Mouse (Mus musculus) heart, embryonic 12.5 days (tissue): ENCODE measurements around the gene Gstm1. TPM values are rescaled to one million over a fixed set of nuclear protein-coding genes. Genes with fewer than 3 reads are reported as not detected.

Source experiments
- ATAC-seq: fragments of 200-750 bp; cut with Nextera tagmentation; 2 replicates; pipeline ENCODE4 v1.8.0; 2017; ENCODE audit warnings: moderate TSS enrichment, moderate library complexity; ENCODE audit not compliant: insufficient number of reproducible peaks, low FRiP score
- H3K27ac ChIP-seq: fragments of 300-500 bp; sonication (generic); 2 replicates; pipeline ENCODE4 v1.5.1; 2016; ENCODE audit warnings: mild to moderate bottlenecking, moderate library complexity; ENCODE audit not compliant: poor library complexity, severe bottlenecking
- H3K27me3 ChIP-seq: fragments of 300-500 bp; sonication (generic); replicated peaks from 2 replicates; pipeline ENCODE4 v1.6.1; 2016; ENCODE audit warnings: mild to moderate bottlenecking, moderate library complexity
- H3K36me3 ChIP-seq: fragments of 300-500 bp; sonication (generic); 2 replicates; pipeline ENCODE4 v1.6.1; 2016; ENCODE audit warnings: mild to moderate bottlenecking, moderate library complexity
- H3K4me1 ChIP-seq: fragments of 300-500 bp; sonication (generic); replicated peaks from 2 replicates; pipeline ENCODE4 v1.6.1; 2016; ENCODE audit warnings: mild to moderate bottlenecking
- H3K4me2 ChIP-seq: fragments of 300-500 bp; sonication (generic); 2 replicates; pipeline ENCODE4 v1.6.1; 2016; ENCODE audit warnings: mild to moderate bottlenecking, moderate library complexity
- H3K4me3 ChIP-seq: fragments of 300-500 bp; sonication (generic); 2 replicates; pipeline ENCODE4 v1.5.1; 2016; ENCODE audit warnings: mild to moderate bottlenecking
- H3K9ac ChIP-seq: fragments of 300-500 bp; sonication (generic); 2 replicates; pipeline ENCODE4 v1.6.1; 2016; ENCODE audit warnings: mild to moderate bottlenecking, moderate library complexity
- H3K9me3 ChIP-seq: fragments of 300-500 bp; sonication (generic); replicated peaks from 2 replicates; pipeline ENCODE4 v1.6.1; 2016; ENCODE audit warnings: mild to moderate bottlenecking, moderate library complexity
- WGBS: fragments of 180-500 bp; shearing (Covaris S2); methylation state at CpG from one replicate; pipeline ENCODE4 v1.1.7; 2016; 5-methylcytosine and 5-hydroxymethylcytosine counted together
- polyA plus RNA-seq: library from polyadenylated mRNA; unstranded; fragments of >200 nt; fragmentation: Nextera tagmentation; extraction: Ambion mirVana; gene quantifications from 2 replicates; pipeline ENCODE4 v1.2.1, GENCODE M21; 2016

Gene Gstm1
- polyA plus RNA-seq, result 28.2 and 35.6 TPM in 2 replicates

GRCm38 (mm10) chr3:108017473-108018189, at the start of gene Gstm1:
Gene Gstm1, minus strand, starts transcription at chr3:108017973.
- H3K4me1 ChIP-seq, result peaks cover 39% of the 10 kb centered on the region
- WGBS, result under 1% methylated on average over 31 of the region's 31 CpGs
- peak within 1 kb of the TSS; percentile 81 for H3K27ac ChIP-seq
- peak within 1 kb of the TSS; percentile 43 for H3K4me3 ChIP-seq
- peak within 1 kb of the TSS; percentile 59 for H3K9ac ChIP-seq
- peaks cover 9% of the 10 kb centered on the region for H3K27me3 ChIP-seq
- no peaks in the 10 kb centered on the region for H3K36me3 ChIP-seq
- peak within 1 kb of the TSS; percentile 72 for H3K4me2 ChIP-seq
- peak; percentile 96 for ATAC-seq
- H3K9me3 ChIP-seq, result no peaks in the 10 kb centered on the region

- H3K9me3 ChIP-seq, result no peaks in the 10 kb centered on the region
- H3K4me1 ChIP-seq, result peaks cover 18% of the 10 kb centered on the region
- H3K27me3 ChIP-seq, result no peaks in the 10 kb centered on the region
- H3K9ac ChIP-seq, result no peak overlapping the region
- H3K4me3 ChIP-seq, result no peak overlapping the region
- no peak for ATAC-seq
- H3K27ac ChIP-seq, result no peak overlapping the region
- H3K36me3 ChIP-seq, result peaks cover 8% of the 10 kb centered on the region
- 65% methylated on average over 6 of the region's 6 CpGs for WGBS
- H3K4me2 ChIP-seq, result no peak overlapping the region
These were observed 49.7 kb upstream of the Gstm1 start for GRCm38 (mm10) chr3:108067370-108067934.

GRCm38 (mm10) chr3:108065551-108065950, 47.8 kb upstream of the Gstm1 start:
- Histone ChIP-seq H3K9ac (no peak overlapping the region), H3K9me3 (no peaks in the 10 kb centered on the region), H3K4me3 (no peak overlapping the region), H3K27me3 (no peaks in the 10 kb centered on the region), H3K36me3 (no peaks in the 10 kb centered on the region), H3K27ac (no peak overlapping the region), H3K4me2 (no peak overlapping the region), H3K4me1 (peaks cover 17% of the 10 kb centered on the region)
- no peak for ATAC-seq
- 72% methylated on average over 9 of the region's 9 CpGs for WGBS

DNA sequence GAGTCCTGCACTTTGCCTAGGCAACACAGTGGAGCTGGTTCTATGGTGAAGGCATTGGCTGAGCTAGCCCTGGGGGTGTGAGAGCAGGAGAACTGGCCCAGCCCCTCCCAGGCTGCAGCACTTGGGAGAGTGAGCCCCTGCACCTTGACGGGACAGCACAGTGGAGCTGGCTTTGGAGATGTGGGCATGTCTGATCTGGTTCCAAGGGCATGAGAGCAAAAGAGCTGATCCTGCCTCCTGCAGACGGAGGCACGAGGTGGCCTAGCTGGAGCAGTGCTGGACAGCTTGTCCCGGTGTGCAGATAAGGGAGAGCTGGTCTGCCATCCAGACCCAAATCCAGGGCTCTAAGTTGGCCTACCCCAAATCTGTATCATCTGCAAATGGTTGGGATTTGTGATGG, 46.9 kb upstream of the Gstm1 start:
- Histone ChIP-seq H3K4me3 (no peak overlapping the region), H3K27ac (no peak overlapping the region), H3K4me1 (peaks cover 14% of the 10 kb centered on the region), H3K9me3 (no peaks in the 10 kb centered on the region), H3K36me3 (no peaks in the 10 kb centered on the region), H3K9ac (no peak overlapping the region), H3K4me2 (no peak overlapping the region), H3K27me3 (no peaks in the 10 kb centered on the region)
- WGBS, result 49% methylated on average over 4 of the region's 4 CpGs
- no peak for ATAC-seq

- no peaks in the 10 kb centered on the region for H3K4me1 ChIP-seq
- 76% methylated on average over 8 of the region's 8 CpGs for WGBS
- no peak overlapping the region for H3K9ac ChIP-seq
- no peak for ATAC-seq
- no peak overlapping the region for H3K4me3 ChIP-seq
- no peak overlapping the region for H3K4me2 ChIP-seq
- H3K27ac ChIP-seq, result no peak overlapping the region
- no peaks in the 10 kb centered on the region for H3K9me3 ChIP-seq
- no peaks in the 10 kb centered on the region for H3K36me3 ChIP-seq
- H3K27me3 ChIP-seq, result no peaks in the 10 kb centered on the region
These were observed 44.9 kb upstream of the Gstm1 start for GRCm38 (mm10) chr3:108062648-108063047.

GRCm38 (mm10) chr3:108061420-108061819, 43.6 kb upstream of the Gstm1 start:
- no peak overlapping the region for H3K4me3 ChIP-seq
- no peak for ATAC-seq
- H3K4me1 ChIP-seq, result no peaks in the 10 kb centered on the region
- no peak overlapping the region for H3K27ac ChIP-seq
- H3K4me2 ChIP-seq, result peak overlapping the region; percentile 51
- no peaks in the 10 kb centered on the region for H3K9me3 ChIP-seq
- 13% methylated on average over 7 of the region's 7 CpGs for WGBS
- no peaks in the 10 kb centered on the region for H3K27me3 ChIP-seq
- no peak overlapping the region for H3K9ac ChIP-seq
- no peaks in the 10 kb centered on the region for H3K36me3 ChIP-seq

GRCm38 (mm10) chr3:108050493-108050892, 32.7 kb upstream of the Gstm1 start:
- 87% methylated on average over 5 of the region's 5 CpGs for WGBS
- H3K4me2 ChIP-seq, result no peak overlapping the region
- ATAC-seq, result no peak

DNA sequence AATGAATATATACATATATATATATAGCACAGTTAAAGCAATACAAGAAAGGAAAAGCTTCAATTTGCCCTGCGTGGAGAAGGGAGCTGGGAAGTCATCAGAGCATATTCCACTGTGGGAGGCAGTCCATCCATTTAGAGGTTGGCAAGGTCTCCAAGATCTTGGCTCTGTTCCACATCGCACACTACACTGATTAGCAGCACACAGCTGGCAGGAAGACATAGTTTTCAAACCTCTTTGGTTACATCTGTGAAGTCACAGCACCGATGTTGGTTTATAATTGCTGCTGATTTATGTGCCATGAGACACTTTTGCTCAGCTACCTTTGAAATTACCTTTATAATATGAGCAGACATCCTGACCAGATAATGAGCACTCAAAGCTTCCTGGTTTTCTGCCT, 30.5 kb upstream of the Gstm1 start:
- no peak overlapping the region for H3K4me2 ChIP-seq
- no peaks in the 10 kb centered on the region for H3K36me3 ChIP-seq
- no peak overlapping the region for H3K9ac ChIP-seq
- 0 out of 2 replicates have a peak, but pooled peaks cover 4% of the 10 kb centered on the region for H3K27me3 ChIP-seq
- 52% methylated on average over 3 of the region's 3 CpGs for WGBS
- H3K9me3 ChIP-seq, result no peaks in the 10 kb centered on the region
- no peak overlapping the region for H3K27ac ChIP-seq
- ATAC-seq, result no peak
- H3K4me1 ChIP-seq, result peaks cover 10% of the 10 kb centered on the region
- no peak overlapping the region for H3K4me3 ChIP-seq

More at GRCm38 (mm10) chr3:108050493-108050892, 32.7 kb upstream of the Gstm1 start:
- Histone ChIP-seq H3K27ac (no peak overlapping the region), H3K9me3 (no peaks in the 10 kb centered on the region), H3K36me3 (no peaks in the 10 kb centered on the region), H3K4me3 (no peak overlapping the region), H3K9ac (no peak overlapping the region), H3K27me3 (0 out of 2 replicates have a peak, but pooled peaks cover 2% of the 10 kb centered on the region), H3K4me1 (no peaks in the 10 kb centered on the region)

DNA sequence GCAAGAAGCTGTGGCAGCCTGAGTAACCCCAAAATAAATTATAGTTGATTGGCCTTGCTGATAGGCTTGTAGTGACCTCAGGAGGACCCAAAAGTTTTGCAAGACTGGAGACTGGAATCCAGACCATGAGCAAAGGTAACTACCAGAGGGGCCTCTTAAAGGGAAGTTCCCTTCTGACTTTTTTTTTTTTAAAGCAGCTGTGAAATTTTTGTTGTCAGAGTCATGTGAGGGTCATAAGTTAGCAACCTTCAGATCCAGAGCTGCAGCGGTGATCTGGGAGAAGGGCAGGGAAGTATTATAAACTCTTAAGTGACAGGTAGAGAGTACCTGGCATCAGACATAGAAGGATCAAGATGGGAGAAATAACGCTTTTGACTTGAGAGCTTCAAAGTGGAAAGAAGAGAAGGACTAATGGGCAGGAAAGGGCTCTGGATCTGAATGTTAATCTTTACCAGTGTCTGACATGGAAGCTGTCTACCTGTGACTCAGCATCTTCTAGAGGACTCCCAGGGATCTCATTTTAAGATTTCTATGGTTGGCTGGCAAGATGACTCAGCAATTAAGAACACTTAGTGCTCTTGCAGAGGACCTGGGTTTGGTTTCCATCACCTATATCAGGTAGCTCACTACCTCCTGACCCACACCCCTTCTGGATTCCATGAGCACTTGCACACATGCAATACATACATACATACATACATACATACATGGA, 29.3 kb upstream of the Gstm1 start:
- peaks cover 6% of the 10 kb centered on the region; the same call in 1 of the 2 replicates for H3K27me3 ChIP-seq
- no peaks in the 10 kb centered on the region for H3K36me3 ChIP-seq
- WGBS, result 81% methylated on average over 2 of the region's 2 CpGs
- ATAC-seq, result no peak
- H3K4me2 ChIP-seq, result no peak overlapping the region
- peaks cover 10% of the 10 kb centered on the region for H3K4me1 ChIP-seq
- H3K9ac ChIP-seq, result no peak overlapping the region
- H3K27ac ChIP-seq, result no peak overlapping the region
- H3K4me3 ChIP-seq, result no peak overlapping the region
- H3K9me3 ChIP-seq, result no peaks in the 10 kb centered on the region

DNA sequence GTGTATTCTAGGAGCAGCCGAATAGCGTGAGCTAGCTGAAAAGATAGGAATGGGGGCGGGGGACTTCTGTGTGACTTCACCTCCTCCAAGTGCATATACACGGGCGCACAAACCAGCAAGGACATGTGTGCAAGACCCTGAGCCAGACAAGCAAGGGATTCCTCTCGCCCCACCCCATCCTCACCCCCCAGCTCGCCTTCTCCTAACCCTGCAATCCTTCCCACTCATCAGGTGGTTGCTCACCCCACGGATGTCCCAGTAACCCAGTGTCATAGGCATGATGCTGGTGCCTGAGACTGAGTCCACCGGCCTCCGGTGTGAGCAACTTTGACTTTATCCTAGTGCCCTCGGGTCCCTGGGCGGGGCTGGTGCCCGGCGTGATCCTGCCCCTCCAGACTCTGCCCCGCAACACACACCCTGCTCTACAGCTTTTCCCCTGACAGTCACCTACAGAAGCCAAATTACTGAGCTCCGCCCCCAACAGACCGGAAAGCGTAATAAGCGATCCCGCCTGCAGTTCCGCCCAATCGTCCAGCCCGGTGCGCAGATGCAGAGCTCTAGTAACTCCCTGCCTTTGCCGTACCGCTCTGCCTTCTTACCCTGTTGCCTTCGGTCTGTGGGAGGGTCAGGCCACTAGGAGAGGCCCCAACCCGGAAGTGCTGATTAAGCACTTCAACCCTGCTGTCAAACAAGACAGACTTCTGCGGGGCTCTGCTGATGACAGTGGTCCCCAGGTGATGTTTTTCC, 26.8 kb upstream of the Gstm1 start, which contains the start of gene Gstm4:
Gene Gstm4, minus strand, starts transcription at position 501 of the 747 bp plus-strand sequence.
- ATAC-seq, result peak; percentile 95
- peak within 1 kb of the TSS; percentile 85 for H3K9ac ChIP-seq
- peak within 1 kb of the TSS; percentile 68 for H3K27ac ChIP-seq
- H3K4me3 ChIP-seq, result peak within 1 kb of the TSS; percentile 65
- H3K4me1 ChIP-seq, result peaks cover 10% of the 10 kb centered on the region
- H3K4me2 ChIP-seq, result peak within 1 kb of the TSS; percentile 93
- peaks cover 4% of the 10 kb centered on the region; the same call in 1 of the 2 replicates for H3K27me3 ChIP-seq
- WGBS, result 6% methylated on average over 29 of the region's 29 CpGs
- H3K9me3 ChIP-seq, result no peaks in the 10 kb centered on the region
- H3K36me3 ChIP-seq, result no peaks in the 10 kb centered on the region
